Mouse (Mus musculus) C2C12 (cell line): Measurements from ENCODE around the gene Lhx2.

Experiments
- CEBPB ChIP-seq: IDR thresholded peaks from one replicate; pipeline ENCODE4 v1.6.1; 2011; ENCODE audit warnings: low read depth, mild to moderate bottlenecking, control low read depth, moderate library complexity
- CTCF ChIP-seq: IDR thresholded peaks from one replicate; pipeline ENCODE4 v1.5.1; 2011; ENCODE audit not compliant: control insufficient read depth, insufficient read depth, insufficient read length
- MAX ChIP-seq: IDR thresholded peaks from one replicate; pipeline ENCODE4 v1.6.1; 2011; ENCODE audit warnings: mild to moderate bottlenecking, control low read depth
- MYOD1 ChIP-seq: IDR thresholded peaks from one replicate; pipeline ENCODE4 v1.6.1; 2011; ENCODE audit warnings: low read depth; ENCODE audit not compliant: control insufficient read depth, insufficient read length

GRCm38 (mm10) chr2:38326671-38327070 lies 12.4 kb upstream of the Lhx2 start:
- TF ChIP-seq CTCF (no peak), MYOD1 (no peak), MAX (no peak), CEBPB (no peak)
